Comparison of ENCODE assay signal across 19 mouse cellular contexts in the genomic region with DNA sequence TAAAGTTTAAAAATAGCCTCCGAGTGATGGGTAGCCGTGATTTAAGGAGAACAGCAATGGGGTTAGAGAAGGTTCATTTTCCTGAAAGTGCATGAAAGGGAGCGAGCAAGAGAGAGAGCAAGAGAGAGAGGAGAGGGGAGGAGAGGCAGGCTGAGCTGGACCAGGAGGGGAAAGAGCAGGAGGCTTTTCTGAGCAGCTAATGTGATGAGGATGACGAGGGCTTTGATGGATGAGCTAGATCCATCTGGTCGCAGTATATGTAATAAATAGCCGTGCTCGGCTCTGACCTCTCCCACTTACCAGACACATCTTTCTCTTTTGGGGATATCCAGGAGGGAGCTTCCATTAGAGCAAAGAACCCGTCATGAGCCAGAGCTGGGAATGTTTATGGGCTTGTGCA.
A peak's percentile ranks its signal among the peaks of the same experiment; 100 is the strongest.
DNase-seq lines count a peak whose midpoint lies in the region; ATAC-seq and TF ChIP-seq lines count a peak whose summit lies in the region.
"Had no signal": no experiment of that assay in that cellular context is flagged by ENCODE, and none has a peak within 500 bp of the region (broad histone marks: within the 10 kb centered on the region; RNA-seq: fewer than 3 reads in every experiment).

No protein-coding gene starts in this region.

- no peak for TF ChIP-seq CTCF in hindbrain, postnatal 0 days (IDR thresholded peaks at IDR 0.05; ENCODE audit: low read depth)

- peak; percentile 42 for DNase-seq in hindbrain, embryonic 10.5 days (ENCODE audit: low spot score)
- DNase-seq in hindbrain, postnatal 0 days (ENCODE audit: low spot score), result no peak
- peak; percentile 16 for DNase-seq in embryo, embryonic 9.5 days (ENCODE audit: extremely low spot score)
- no peak for DNase-seq in urinary bladder, adult 2 months (ENCODE audit: low spot score)
- DNase-seq in cerebellum, postnatal 10 days, result no peak
- no peak for DNase-seq in layer of hippocampus, postnatal 10 days (ENCODE audit: low spot score in 2 of 2)
- DNase-seq: cerebellum, adult 2 months; gastrocnemius, postnatal 36 days; kidney, adult 11 months; right cerebral cortex, postnatal 4 days had no signal

- H3K9ac ChIP-seq in hindbrain, postnatal 0 days (replicated peaks; ENCODE audit: low read length), result no peak overlapping the region
- no peak overlapping the region for H3K9ac ChIP-seq in hindbrain, embryonic 16.5 days (ENCODE audit: low read depth, low read length)
- no peak overlapping the region for H3K9ac ChIP-seq in neural tube, embryonic 12.5 days
- H3K9ac ChIP-seq: embryonic facial prominence, embryonic 15.5 days; forebrain, embryonic 13.5 days; liver, embryonic 14.5 days; lung, embryonic 15.5 days had no signal

- no peak overlapping the region for H3K4me2 ChIP-seq in hindbrain, postnatal 0 days (ENCODE audit: low read depth, low read length)
- H3K4me2 ChIP-seq in hindbrain, embryonic 16.5 days (ENCODE audit: low read length), result no peak overlapping the region
- peak overlapping the region; percentile 31 for H3K4me2 ChIP-seq in neural tube, embryonic 12.5 days (replicated peaks)
- H3K4me2 ChIP-seq: embryonic facial prominence, embryonic 15.5 days; lung, embryonic 15.5 days had no signal

- no peaks in the 10 kb centered on the region for H3K9me3 ChIP-seq in hindbrain, embryonic 10.5 days
- H3K9me3 ChIP-seq in hindbrain, postnatal 0 days (ENCODE audit: low read length), result no peaks in the 10 kb centered on the region
- no peaks in the 10 kb centered on the region for H3K9me3 ChIP-seq in hindbrain, embryonic 16.5 days (ENCODE audit: control insufficient read depth, low read length)
- H3K9me3 ChIP-seq in neural tube, embryonic 12.5 days, result no peaks in the 10 kb centered on the region
- H3K9me3 ChIP-seq: embryonic facial prominence, embryonic 15.5 days; forebrain, embryonic 13.5 days; heart, embryonic 10.5 days; lung, embryonic 15.5 days had no signal

- peak overlapping the region; percentile 84 for H3K27ac ChIP-seq in hindbrain, embryonic 10.5 days
- no peak overlapping the region for H3K27ac ChIP-seq in hindbrain, postnatal 0 days
- no peak overlapping the region for H3K27ac ChIP-seq in hindbrain, embryonic 16.5 days (ENCODE audit: low read depth, low read length)
- H3K27ac ChIP-seq in neural tube, embryonic 12.5 days, result no peak overlapping the region
- H3K27ac ChIP-seq: embryonic facial prominence, embryonic 15.5 days; forebrain, embryonic 13.5 days; heart, embryonic 10.5 days; liver, embryonic 14.5 days; lung, embryonic 15.5 days; macrophage; stomach, postnatal 0 days had no signal

- no peaks in the 10 kb centered on the region for H3K36me3 ChIP-seq in hindbrain, embryonic 10.5 days
- no peaks in the 10 kb centered on the region for H3K36me3 ChIP-seq in hindbrain, postnatal 0 days (ENCODE audit: insufficient read depth, low read length)
- no peaks in the 10 kb centered on the region for H3K36me3 ChIP-seq in hindbrain, embryonic 16.5 days (ENCODE audit: control insufficient read depth, insufficient read depth, low read length)
- no peaks in the 10 kb centered on the region for H3K36me3 ChIP-seq in neural tube, embryonic 12.5 days
- H3K36me3 ChIP-seq: embryonic facial prominence, embryonic 15.5 days; heart, embryonic 10.5 days; lung, embryonic 15.5 days had no signal

- no peak for ATAC-seq in hindbrain, postnatal 0 days
- peak; percentile 73 for ATAC-seq in hindbrain, embryonic 16.5 days
- ATAC-seq in neural tube, embryonic 12.5 days (ENCODE audit: low FRiP score, low read depth), result peak; percentile 37; the same call in 1 of the 2 replicates
- ATAC-seq: forebrain, embryonic 13.5 days had no signal

- peak overlapping the region; percentile 23; the same call in 1 of the 2 replicates for H3K4me3 ChIP-seq in hindbrain, embryonic 10.5 days
- no peak overlapping the region for H3K4me3 ChIP-seq in hindbrain, postnatal 0 days (ENCODE audit: low read length)
- H3K4me3 ChIP-seq in hindbrain, embryonic 16.5 days (ENCODE audit: low read length), result no peak overlapping the region
- H3K4me3 ChIP-seq in neural tube, embryonic 12.5 days, result no peak overlapping the region
- H3K4me3 ChIP-seq: embryonic facial prominence, embryonic 15.5 days; forebrain, embryonic 13.5 days; heart, embryonic 10.5 days; lung, embryonic 15.5 days had no signal

- peaks cover 22% of the 10 kb centered on the region for H3K4me1 ChIP-seq in hindbrain, embryonic 10.5 days (replicated peaks)
- no peaks in the 10 kb centered on the region for H3K4me1 ChIP-seq in hindbrain, postnatal 0 days (ENCODE audit: insufficient read depth, low read length)
- H3K4me1 ChIP-seq in hindbrain, embryonic 16.5 days (ENCODE audit: control insufficient read depth, insufficient read depth, low read depth, low read length), result peaks cover 2% of the 10 kb centered on the region; the same call in 1 of the 2 replicates
- peaks cover 11% of the 10 kb centered on the region for H3K4me1 ChIP-seq in neural tube, embryonic 12.5 days
- H3K4me1 ChIP-seq: embryonic facial prominence, embryonic 15.5 days; heart, embryonic 10.5 days; lung, embryonic 15.5 days had no signal

- 47% methylated on average over 8 of the region's 8 CpGs for WGBS in hindbrain, embryonic 10.5 days
- 32% methylated on average over 8 of the region's 8 CpGs for WGBS in hindbrain, postnatal 0 days
- WGBS in hindbrain, embryonic 16.5 days, result 25% methylated on average over 8 of the region's 8 CpGs
- 23% methylated on average over 8 of the region's 8 CpGs for WGBS in neural tube, embryonic 12.5 days

- H3K27me3 ChIP-seq in hindbrain, embryonic 10.5 days (ENCODE audit: insufficient read depth, poor library complexity, severe bottlenecking), result 0 out of 2 replicates have a peak, but pooled peaks cover 8% of the 10 kb centered on the region
- H3K27me3 ChIP-seq in hindbrain, postnatal 0 days (ENCODE audit: insufficient read depth, low read length), result no peaks in the 10 kb centered on the region
- H3K27me3 ChIP-seq in hindbrain, embryonic 16.5 days (replicated peaks; ENCODE audit: control insufficient read depth, insufficient read depth, low read length), result no peaks in the 10 kb centered on the region
- H3K27me3 ChIP-seq in neural tube, embryonic 12.5 days (replicated peaks), result no peaks in the 10 kb centered on the region
- H3K27me3 ChIP-seq: embryonic facial prominence, embryonic 15.5 days; lung, embryonic 15.5 days had no signal

Comparison
In these comparisons a context has a peak if more than half of its experiments do, and no peak if none do; other contexts are left out.
1. DNase-seq: peak in hindbrain, embryonic 10.5 days (single experiment) and embryo, embryonic 9.5 days (single experiment); none in hindbrain, postnatal 0 days (single experiment), urinary bladder, adult 2 months (single experiment), cerebellum, postnatal 10 days (0 of 2) and layer of hippocampus, postnatal 10 days (0 of 2).